Mouse (Mus musculus) midbrain, postnatal 0 days (tissue): Measurements from ENCODE around the gene Ankrd13b. TPM values are rescaled to one million over a fixed set of nuclear protein-coding genes. Genes with fewer than 3 reads are reported as not detected.

Source experiments
- ATAC-seq: fragments of 200-750 bp; cut with Nextera tagmentation; 2 replicates; pipeline ENCODE4 v1.8.0; 2017; ENCODE audit warnings: moderate number of reproducible peaks, mild to moderate bottlenecking, moderate TSS enrichment, moderate library complexity; ENCODE audit not compliant: low FRiP score
- DNase-seq: peaks from one replicate; pipeline ENCODE4 v3.0.0-alpha.2; 2015; ENCODE audit warnings: low spot score
- H3K27ac ChIP-seq: fragments of 300-500 bp; sonication (generic); 2 replicates; pipeline ENCODE4 v1.5.1; 2014; ENCODE audit warnings: low read depth, mild to moderate bottlenecking, low read length, mixed read lengths
- H3K27me3 ChIP-seq: fragments of 300-500 bp; sonication (generic); 2 replicates; pipeline ENCODE4 v1.6.1; 2014; ENCODE audit warnings: low read length, control low read depth, mixed read lengths; ENCODE audit not compliant: insufficient read depth
- H3K36me3 ChIP-seq: fragments of 300-500 bp; sonication (generic); 2 replicates; pipeline ENCODE4 v1.6.1; 2014; ENCODE audit warnings: low read length, control low read depth, mixed read lengths; ENCODE audit not compliant: insufficient read depth
- H3K4me1 ChIP-seq: fragments of 300-500 bp; sonication (generic); 2 replicates; pipeline ENCODE4 v1.6.1; 2014; ENCODE audit warnings: mild to moderate bottlenecking, control low read depth, antibody characterized with exemption, low read length, mixed read lengths; ENCODE audit not compliant: insufficient read depth
- H3K4me2 ChIP-seq: fragments of 300-500 bp; sonication (generic); 2 replicates; pipeline ENCODE4 v1.6.1; 2014; ENCODE audit warnings: low read depth, mild to moderate bottlenecking, low read length, mixed read lengths; ENCODE audit not compliant: poor library complexity, severe bottlenecking
- H3K4me3 ChIP-seq: fragments of 300-500 bp; sonication (generic); 2 replicates; pipeline ENCODE4 v1.5.1; 2014; ENCODE audit warnings: low read depth, mild to moderate bottlenecking, low read length, moderate library complexity
- H3K9ac ChIP-seq: fragments of 300-500 bp; sonication (generic); replicated peaks from 2 replicates; pipeline ENCODE4 v1.6.1; 2014; ENCODE audit warnings: mild to moderate bottlenecking, low read length, moderate library complexity, mixed read lengths; ENCODE audit not compliant: poor library complexity, severe bottlenecking
- H3K9me3 ChIP-seq: fragments of 300-500 bp; sonication (generic); 2 replicates; pipeline ENCODE4 v1.6.1; 2016; ENCODE audit warnings: low read length, control low read depth
- CTCF ChIP-seq: IDR thresholded peaks from 2 replicates; pipeline ENCODE4 v1.5.1; 2016; ENCODE audit warnings: antibody characterized with exemption, mild to moderate bottlenecking
- WGBS: fragments of 180-500 bp; shearing (Covaris S2); extraction: QIAGEN DNeasy Blood & Tissue Kit; methylation state at CpG from one replicate; pipeline ENCODE4 v1.1.7; 2014; 5-methylcytosine and 5-hydroxymethylcytosine counted together
- polyA plus RNA-seq: library from polyadenylated mRNA; unstranded; fragments of >200 nt; fragmentation: Nextera tagmentation; extraction: Ambion mirVana; gene quantifications from 2 replicates; pipeline ENCODE4 v1.2.1, GENCODE M21; 2015
- total RNA-seq: library from RNA; depleted of rRNA; stranded (reverse); fragments of >200 nt; gene quantifications from 2 replicates; pipeline ENCODE4 v1.2.3, GENCODE M21; 2014

Gene Ankrd13b
- total and polyA plus RNA-seq, 2 experiments from 2014 or later = 43.6 to 75.5 TPM

- H3K4me2 ChIP-seq = no peak overlapping the region
- no peaks in the 10 kb centered on the region for H3K9me3 ChIP-seq
- ATAC-seq = no peak
- WGBS = 71% methylated on average over 17 of the region's 17 CpGs
- H3K4me1 ChIP-seq = no peaks in the 10 kb centered on the region
- H3K27ac ChIP-seq = peak overlapping the region; percentile 48; the same call in 1 of the 2 replicates
- peaks cover 54% of the 10 kb centered on the region for H3K36me3 ChIP-seq
- no peak for TF ChIP-seq CTCF
- H3K9ac ChIP-seq = no peak overlapping the region; the same call in 1 of the 2 replicates
- no peaks in the 10 kb centered on the region for H3K27me3 ChIP-seq
- no peak overlapping the region for H3K4me3 ChIP-seq
- DNase-seq = no peak
Measured at GRCm38 (mm10) chr11:77500361-77501325, 11.2 kb upstream of the Ankrd13b start.

GRCm38 (mm10) chr11:77499354-77499753 is 9.9 kb upstream of the Ankrd13b start:
- H3K27ac ChIP-seq = no peak overlapping the region
- H3K27me3 ChIP-seq = no peaks in the 10 kb centered on the region
- TF ChIP-seq CTCF = no peak
- H3K4me2 ChIP-seq = no peak overlapping the region
- H3K4me1 ChIP-seq = peaks cover 6% of the 10 kb centered on the region; the same call in 1 of the 2 replicates
- H3K9ac ChIP-seq = no peak overlapping the region
- peaks cover 41% of the 10 kb centered on the region for H3K36me3 ChIP-seq
- ATAC-seq = no peak
- H3K9me3 ChIP-seq = no peaks in the 10 kb centered on the region
- DNase-seq = peak; percentile 53
- 86% methylated on average over 7 of the region's 7 CpGs for WGBS
- H3K4me3 ChIP-seq = no peak overlapping the region

GRCm38 (mm10) chr11:77498261-77499139 is 9.0 kb upstream of the Ankrd13b start:
- Histone ChIP-seq H3K27ac (peak overlapping the region; percentile 38; the same call in 1 of the 2 replicates), H3K9me3 (no peaks in the 10 kb centered on the region), H3K36me3 (peaks cover 34% of the 10 kb centered on the region), H3K4me2 (no peak overlapping the region), H3K27me3 (no peaks in the 10 kb centered on the region), H3K4me3 (no peak overlapping the region), H3K9ac (no peak overlapping the region), H3K4me1 (peaks cover 9% of the 10 kb centered on the region; the same call in 1 of the 2 replicates)
- 70% methylated on average over 12 of the region's 12 CpGs for WGBS
- DNase-seq (no peak), ATAC-seq (no peak)
- no peak for TF ChIP-seq CTCF

- 0 out of 2 replicates have a peak overlapping the region, but pooled peaks have one; percentile 0 for H3K27ac ChIP-seq
- no peaks in the 10 kb centered on the region for H3K27me3 ChIP-seq
- H3K36me3 ChIP-seq = peaks cover 27% of the 10 kb centered on the region
- WGBS = 44% methylated on average over 4 of the region's 4 CpGs
- H3K9me3 ChIP-seq = no peaks in the 10 kb centered on the region
- no peak overlapping the region for H3K4me2 ChIP-seq
- H3K4me1 ChIP-seq = peaks cover 9% of the 10 kb centered on the region; the same call in 1 of the 2 replicates
- DNase-seq = no peak
- no peak for TF ChIP-seq CTCF
- H3K4me3 ChIP-seq = no peak overlapping the region
- H3K9ac ChIP-seq = no peak overlapping the region
- ATAC-seq = no peak
Measured at GRCm38 (mm10) chr11:77497851-77498250, 8.4 kb upstream of the Ankrd13b start.

GRCm38 (mm10) chr11:77497341-77497756 is 7.9 kb upstream of the Ankrd13b start:
- no peak overlapping the region for H3K9ac ChIP-seq
- no peaks in the 10 kb centered on the region for H3K9me3 ChIP-seq
- DNase-seq = peak; percentile 43
- no peak overlapping the region for H3K4me3 ChIP-seq
- peaks cover 9% of the 10 kb centered on the region; the same call in 1 of the 2 replicates for H3K4me1 ChIP-seq
- no peak for ATAC-seq
- peak; percentile 43 for TF ChIP-seq CTCF
- H3K27ac ChIP-seq = 0 out of 2 replicates have a peak overlapping the region, but pooled peaks have one; percentile 0
- H3K36me3 ChIP-seq = peaks cover 22% of the 10 kb centered on the region
- H3K4me2 ChIP-seq = no peak overlapping the region
- no peaks in the 10 kb centered on the region for H3K27me3 ChIP-seq
- WGBS = 27% methylated on average over 6 of the region's 6 CpGs
